Mouse (Mus musculus): ENCODE measurements around the gene Ints7.
A peak's percentile ranks its signal among the peaks of the same experiment; 100 is the strongest.

The Ints7 gene

DNA sequence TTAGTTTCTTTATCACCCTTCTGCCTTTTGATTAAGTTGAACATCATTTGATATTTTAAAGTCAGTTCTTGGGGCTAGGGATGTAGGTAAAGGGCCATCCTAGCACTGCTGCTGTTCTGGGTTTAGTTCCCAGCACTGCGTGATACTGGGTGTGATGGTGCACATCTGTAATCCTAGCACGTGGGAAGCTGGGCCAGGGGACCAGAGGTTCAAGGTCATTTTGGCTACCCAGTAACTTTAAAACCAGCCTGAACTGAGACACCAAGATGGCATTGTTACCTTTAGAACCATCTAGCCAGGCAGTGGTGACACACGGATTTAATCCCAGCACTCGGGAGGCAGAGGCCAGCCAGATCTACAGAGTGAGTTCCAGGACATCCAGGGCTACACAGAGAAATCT, 8.4 kb downstream of the Ints7 start:
- no peak for DNase-seq (ENCODE audit: low read depth, low spot score)

DNA sequence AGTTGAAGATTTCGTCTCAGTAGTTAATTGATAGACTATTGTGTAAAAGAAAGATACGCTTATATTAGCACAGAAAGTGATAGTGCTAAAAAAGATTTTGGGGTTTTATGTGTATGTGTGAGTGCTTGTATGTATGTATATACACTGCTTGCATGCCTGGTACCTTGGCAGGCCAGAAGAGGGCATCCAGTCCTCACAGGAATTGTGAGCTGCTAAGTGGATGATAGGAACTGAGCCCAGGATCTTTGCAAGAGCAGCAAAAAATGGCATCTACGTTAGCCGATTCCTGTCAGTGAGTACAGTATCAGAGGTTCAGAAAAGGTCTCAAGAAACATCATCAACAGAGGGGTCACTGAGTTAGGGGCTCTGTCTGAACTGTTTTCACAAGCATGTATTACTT, 9.0 kb downstream of the Ints7 start:
- DNase-seq (ENCODE audit: low read depth, low spot score) = no peak

DNA sequence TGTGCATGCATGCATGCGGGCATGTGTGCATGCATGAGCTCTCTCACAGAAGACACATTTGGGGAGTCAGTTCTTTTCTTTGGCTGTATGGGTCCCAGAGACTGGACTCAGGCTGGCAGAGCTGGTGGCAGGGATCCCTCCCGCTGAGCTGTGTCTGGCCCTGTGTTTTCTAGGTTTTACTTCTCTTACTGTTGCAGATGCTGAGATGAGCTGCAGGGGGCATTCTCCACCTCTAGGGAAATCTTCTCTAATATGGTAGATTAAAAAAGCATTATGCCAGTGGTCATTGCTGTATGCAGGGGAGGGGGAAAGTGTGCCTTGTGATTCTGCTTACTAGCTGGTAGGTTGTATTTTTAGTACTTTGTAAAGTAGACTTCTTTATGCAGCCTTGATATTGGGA, 10.3 kb downstream of the Ints7 start:
- DNase-seq (ENCODE audit: low read depth, low spot score) = no peak

DNA sequence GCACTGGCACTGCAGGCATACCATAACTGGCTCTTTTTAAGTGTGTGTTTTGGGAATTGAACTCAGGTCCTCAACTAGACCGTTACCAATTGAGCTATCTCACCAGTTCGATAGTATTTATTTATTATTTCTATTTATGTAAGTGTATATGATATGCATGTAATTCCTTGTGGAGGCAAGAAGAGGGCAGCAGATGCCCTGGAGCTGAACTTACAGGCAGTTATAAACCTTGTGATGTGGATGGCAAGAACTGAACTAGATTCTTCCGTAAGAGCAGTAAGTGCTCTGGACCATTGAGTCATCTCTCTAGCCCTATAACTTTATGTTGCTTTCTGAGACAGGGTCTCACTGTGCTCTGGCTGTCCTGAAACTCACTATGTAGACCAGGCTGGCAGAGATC, 11.6 kb downstream of the Ints7 start:
- DNase-seq (ENCODE audit: low read depth, low spot score) = peak; percentile 35

DNA sequence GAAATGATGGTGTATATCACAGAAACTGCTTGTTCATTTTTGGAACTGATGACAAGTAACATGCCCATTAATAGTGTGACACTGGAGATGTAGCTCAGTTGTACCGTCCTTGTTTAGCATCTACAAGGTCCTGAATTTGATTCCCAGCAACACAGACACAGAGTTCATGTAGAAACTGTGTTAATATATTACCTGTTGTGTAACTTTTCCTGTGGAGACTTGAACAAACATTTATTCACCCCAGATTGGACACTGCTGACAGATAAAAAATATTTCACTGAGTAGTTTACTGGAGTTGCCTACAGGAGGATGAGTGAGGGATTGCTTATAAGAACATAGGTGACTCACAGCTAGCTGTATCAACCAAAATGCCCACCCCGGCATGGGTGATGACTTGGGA, 13.3 kb downstream of the Ints7 start:
- no peak for DNase-seq (ENCODE audit: low read depth, low spot score)

DNA sequence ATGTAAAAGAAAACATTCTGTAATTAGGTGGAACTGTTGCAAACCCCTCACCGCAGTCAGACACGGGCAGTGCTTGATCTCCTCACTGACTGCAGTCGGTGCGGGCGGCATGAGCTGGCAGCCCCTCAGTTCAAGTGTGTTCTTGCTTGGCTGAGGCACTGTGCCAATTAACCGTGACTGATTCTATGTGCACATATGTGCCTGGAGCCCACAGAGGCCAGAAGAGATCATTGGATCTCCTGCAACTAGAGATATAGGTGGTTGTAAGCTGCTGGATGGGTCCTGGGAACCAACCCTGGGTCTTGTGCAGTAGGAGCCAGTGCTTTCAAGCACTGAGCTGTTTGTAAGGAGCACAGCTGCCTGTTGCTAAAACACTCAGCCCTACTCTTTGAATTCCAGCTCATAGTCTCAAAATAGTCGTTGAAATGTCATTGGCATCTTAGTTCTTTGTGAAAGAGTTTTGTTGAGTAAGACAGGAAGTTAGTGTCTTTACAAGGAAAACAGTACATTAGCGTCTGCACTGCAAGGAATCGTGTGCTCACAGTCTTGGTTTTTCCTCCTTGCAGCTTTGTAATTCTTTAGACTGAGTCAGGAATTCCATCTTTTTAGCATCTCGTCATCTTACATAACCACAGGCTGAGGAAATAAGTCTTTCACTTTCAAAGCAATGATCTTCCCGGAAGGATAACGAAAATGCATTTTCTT, 16.7 kb downstream of the Ints7 start:
- no peak for DNase-seq (ENCODE audit: low read depth, low spot score)

DNA sequence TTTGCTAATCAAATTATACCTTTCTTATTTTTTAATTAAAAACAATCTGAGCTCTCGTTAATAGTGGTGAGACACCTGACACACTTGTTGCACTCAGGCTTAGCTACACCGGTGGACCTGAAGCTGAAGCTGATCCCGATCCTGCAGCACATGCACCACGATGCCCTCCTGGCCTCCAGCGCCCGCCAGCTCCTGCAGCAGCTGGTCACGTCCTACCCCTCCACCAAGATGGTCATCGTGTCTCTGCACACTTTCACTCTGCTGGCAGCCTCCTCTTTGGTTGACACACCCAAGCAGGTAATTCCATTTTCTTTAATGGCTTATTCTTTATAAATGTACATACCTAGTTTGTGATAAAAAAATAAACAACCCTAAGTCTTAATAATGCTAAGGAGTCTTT, 20.6 kb downstream of the Ints7 start:
- no peak for DNase-seq (ENCODE audit: low read depth, low spot score)

DNA sequence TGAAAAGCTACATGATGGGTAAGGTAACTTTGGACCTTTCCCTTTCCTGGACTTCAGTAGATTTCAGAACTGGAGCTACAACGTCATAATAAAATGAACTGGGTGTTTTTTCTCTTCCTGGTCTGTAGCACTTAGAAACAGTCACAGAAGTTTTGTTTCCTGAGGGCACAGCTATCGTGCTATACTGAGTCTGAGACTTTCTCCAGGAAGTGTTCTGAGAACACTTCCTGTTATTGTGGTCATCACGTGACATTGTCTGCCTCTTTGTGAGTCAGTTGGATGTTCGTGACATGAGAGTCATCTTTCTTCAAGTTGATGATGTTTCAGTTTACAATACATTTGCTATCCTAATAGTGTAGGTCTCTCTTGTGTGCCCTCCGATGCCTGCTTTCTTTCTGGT, 23.8 kb downstream of the Ints7 start:
- no peak for DNase-seq (ENCODE audit: low read depth, low spot score)

DNA sequence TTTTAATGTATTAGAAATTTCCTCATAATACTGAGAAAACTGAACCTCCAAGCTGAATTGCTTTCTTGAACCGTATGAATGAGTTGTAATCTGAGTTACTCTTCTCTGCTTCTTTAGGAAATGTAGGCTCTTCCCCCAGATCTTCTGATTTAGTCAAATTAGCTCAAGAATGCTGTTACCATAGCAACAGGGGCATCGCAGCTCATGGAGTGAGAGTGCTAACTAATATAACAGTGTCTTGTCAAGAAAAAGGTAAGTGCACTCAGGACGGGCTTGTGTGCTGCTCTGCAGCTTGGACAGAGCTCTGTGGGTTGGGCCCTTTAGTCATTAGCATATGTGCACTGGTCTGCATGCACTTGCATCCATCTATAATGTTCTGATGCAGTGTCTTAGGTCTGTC, 29.3 kb downstream of the Ints7 start:
- DNase-seq (ENCODE audit: low read depth, low spot score) = no peak

DNA sequence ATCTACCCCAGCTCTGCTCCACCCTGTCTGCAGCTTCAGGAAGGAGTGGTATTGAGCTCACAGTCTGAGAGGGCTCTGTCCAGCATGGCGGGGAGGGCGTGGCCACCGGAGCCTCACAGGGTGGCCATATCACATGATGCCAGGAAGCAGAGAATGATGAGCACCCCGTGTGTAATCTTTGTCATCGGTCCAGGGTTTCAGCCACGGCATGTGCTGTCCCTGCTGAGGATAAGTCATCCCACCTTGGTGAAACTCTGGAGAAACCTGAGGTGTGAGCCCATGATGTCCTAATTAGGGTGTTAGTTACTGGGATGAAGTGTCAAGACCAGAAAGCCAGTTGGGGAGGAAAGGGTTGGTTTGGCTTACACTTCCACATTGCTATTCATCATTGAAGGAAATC, 33.6 kb downstream of the Ints7 start:
- no peak for DNase-seq (ENCODE audit: low read depth, low spot score)

DNA sequence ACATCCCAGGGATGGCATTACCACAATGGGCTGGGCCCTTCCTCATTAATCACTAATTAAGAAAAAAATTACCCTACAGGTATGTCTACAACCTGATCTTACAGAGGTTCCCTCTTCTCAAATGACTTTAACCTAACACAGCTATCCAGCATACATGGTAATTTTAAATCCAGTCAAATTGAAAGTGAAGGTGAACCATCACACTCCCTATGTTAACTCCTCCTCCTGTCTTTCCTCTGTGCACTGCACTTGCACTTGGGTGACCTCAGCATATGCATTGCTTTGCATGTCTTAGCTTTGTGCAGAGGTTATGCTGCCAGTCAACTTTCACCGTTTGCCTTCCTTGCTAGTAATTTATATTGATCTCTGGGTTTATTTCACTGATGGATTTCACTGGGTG, 34.1 kb downstream of the Ints7 start:
- DNase-seq (ENCODE audit: low read depth, low spot score) = no peak

DNA sequence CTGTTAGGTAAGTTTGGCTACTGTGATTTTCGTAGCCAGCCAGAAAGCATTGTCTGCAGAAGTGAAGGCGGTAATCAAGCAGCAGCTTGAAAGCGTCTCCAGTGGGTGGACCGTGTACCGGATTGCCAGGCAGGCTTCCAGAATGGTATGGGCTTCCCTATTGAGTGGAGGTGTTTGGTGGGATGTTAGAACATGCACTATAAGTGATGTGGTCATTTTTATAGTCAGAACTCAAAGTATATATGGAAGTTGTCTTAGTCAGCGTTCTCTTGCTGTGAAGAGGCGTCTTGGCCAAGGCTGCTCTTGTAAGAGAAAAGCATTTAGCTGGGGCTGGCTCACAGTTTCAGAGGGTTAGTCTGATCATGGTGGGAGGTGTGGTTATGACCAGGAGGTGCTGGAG, 34.9 kb downstream of the Ints7 start:
- no peak for DNase-seq (ENCODE audit: low read depth, low spot score)

DNA sequence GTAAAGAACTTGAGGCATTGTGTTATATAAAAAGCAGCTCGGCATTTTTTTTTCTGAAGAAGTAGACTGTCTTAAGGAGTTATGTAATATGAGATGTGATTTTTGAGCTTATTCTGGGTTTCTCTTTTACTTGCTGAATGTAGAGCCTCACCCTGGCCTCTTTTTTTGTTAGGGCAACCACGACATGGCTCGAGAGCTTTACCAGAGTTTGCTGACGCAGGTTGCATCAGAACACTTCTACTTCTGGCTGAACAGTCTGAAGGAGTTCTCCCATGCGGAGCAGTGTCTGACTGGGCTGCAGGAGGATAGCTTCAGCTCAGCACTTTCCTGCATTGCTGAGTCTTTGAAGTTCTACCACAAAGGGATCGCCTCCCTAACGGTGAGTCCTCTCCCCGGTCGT, 36.2 kb downstream of the Ints7 start:
- no peak for DNase-seq (ENCODE audit: low read depth, low spot score)

DNA sequence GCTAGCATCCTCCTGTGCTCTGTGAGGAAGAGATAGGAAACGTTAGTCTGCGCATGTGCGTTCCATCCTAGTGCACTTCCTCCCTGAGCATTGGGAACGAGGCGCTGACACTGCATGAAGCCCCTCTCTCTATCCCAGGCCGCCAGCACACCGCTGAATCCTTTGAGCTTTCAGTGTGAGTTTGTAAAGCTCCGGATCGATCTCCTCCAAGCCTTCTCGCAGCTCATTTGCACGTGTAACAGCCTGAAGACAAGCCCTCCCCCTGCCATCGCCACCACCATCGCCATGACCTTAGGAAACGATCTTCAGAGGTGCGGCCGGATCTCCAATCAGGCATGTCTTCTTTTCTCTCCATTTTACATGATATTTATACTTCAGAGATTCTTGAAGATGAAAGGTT, 37.4 kb downstream of the Ints7 start:
- no peak for DNase-seq (ENCODE audit: low read depth, low spot score)

DNA sequence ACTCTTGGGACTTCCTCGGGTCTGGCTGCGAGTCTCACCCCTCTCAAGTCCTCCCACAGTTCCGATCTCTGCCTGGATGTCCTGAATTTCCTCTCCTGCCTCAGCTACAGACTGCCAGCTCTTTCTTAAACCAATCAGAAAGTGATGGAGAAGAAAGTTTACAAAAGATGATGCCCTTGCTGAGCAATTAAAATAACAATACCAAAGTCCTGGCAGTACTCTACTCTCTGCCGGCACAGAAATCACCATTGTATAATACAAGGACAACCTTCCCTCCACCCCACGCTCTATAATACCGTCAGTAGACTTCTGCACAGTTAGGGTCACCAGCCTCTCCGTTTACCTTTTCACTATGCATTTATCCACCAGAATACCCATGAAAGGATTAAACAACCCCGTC, 40.8 kb downstream of the Ints7 start:
- no peak for DNase-seq (ENCODE audit: low read depth, low spot score)

DNA sequence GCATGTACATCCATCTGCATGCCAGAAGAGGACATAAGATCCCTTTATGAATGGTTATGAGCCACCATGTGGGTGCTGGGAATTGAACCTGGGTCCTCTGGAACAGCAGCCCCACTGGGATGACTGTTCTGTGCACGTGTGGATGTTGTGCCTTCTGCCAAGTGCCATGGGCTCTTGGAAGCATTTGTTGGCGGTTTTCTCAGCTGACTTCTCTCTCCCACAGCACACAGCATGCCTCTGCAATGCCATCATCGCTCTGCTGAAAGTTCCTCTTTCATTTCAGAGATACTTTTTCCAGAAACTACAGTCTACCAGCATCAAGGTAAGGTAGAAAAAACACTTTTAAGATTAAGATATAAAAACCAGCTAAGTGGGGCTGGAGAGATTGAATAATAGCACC, 42.2 kb downstream of the Ints7 start:
- DNase-seq (ENCODE audit: low read depth, low spot score) = no peak

DNA sequence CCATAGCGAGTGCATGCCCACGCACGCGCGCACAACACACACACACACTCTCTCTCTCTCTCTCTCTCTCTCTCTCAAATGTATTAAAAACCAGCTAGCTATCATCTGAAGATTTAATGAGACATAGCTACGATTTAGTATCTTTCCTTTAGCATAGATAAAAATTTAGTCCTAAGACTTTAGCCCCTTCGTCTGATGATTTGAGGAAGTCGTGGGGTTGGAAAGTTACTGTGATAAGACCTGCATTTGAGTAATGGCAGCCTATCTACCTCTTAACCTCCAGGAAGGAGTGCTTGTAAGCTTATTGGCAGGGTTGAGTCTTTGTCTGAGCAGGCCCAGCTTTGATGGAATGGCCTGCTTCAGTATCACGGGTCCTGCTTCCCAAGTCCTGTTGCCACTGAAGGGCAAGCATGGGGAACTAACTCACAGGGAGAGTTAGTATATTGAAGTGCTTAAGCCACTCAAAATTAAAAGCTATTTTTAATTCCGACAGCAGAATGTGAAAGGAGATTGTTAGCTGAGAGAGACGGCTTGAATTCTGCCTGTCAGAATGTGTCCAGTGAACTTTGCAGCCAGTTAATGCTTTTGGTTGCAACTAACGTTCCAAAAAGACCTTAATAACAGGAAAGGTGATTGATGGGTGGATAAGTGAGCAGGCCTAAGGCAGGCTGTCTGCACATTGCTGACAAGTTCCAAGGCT, 42.8 kb downstream of the Ints7 start:
- DNase-seq (ENCODE audit: low read depth, low spot score) = no peak

DNA sequence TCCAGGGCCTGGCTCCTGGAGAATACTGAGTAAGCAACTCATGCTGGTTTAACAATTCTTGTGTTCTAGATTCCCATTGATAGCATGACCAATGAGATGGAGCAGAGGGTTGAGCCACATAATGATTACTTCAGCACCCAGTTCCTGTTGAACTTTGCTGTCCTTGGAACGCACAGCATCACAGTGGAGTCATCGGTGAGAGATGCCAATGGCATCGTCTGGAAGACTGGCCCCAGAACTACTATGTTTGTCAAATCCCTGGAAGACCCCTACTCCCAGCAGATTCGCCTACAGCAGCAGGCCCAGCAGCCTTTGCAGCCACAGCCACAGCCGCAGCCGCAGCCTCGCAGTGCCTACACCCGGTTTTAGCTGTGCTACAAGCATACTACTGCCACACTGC, 45.7 kb downstream of the Ints7 start:
- DNase-seq (ENCODE audit: low read depth, low spot score) = no peak

DNA sequence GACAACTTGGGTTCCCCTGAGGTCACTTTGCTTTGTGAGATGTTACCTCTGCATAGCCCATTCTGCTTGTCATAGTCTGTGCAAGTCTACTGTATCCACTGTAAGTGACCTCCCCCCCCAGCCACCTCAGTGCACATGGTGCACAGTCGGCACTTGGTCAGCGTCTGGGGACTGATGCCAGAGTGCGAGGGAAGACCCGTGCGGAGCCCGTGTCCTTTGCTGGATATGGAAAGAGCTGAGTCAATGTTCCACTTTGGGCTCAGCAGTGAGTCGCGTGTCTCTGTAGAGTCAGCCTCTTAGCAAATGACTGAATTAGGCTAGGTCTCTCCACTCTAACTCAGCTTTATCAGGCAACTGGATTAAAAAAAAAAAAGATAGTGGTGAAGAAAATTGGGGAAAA, 47.4 kb downstream of the Ints7 start:
- DNase-seq (ENCODE audit: low read depth, low spot score) = peak; percentile 64

DNA sequence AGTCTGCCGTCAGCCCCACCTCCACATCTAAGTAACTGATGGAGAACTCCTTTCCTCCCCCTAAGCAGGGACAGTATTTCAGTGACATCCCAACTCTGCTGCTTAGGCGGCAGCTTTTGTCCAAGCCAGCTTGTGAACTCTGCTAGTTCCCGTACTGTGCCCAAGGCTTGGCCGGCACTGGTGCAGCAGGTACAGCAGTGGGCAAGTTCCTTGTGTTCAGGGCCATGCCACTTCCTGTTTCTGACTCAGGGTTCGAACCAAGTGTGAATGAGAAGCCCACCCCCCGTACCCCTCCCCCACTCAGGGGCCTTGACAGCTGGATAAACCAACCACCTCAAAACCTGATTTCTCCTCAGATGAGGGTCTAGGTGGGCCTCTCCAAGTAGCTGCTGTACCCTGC, 49.1 kb downstream of the Ints7 start:
- DNase-seq (ENCODE audit: low read depth, low spot score) = no peak

DNA sequence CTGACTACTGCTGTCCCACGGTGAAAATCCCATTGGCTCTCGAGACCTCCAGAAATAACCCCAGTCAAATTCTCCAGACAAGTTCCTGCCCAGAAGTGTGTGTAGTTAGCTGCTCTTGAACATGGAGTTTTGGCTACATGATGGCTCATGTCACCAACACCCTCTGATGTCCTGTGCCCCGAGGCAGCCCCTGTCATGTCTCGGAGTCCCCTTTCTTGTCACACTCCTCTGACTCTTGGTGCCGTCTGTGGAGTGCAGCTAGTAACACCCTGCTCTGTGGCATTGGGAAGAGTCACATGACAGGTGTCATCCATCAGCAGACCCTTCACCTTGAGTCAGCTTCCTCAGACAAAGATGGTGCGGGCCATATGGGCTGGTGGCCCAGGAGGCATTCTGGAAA, 49.6 kb downstream of the Ints7 start:
- no peak for DNase-seq (ENCODE audit: low read depth, low spot score)

DNA sequence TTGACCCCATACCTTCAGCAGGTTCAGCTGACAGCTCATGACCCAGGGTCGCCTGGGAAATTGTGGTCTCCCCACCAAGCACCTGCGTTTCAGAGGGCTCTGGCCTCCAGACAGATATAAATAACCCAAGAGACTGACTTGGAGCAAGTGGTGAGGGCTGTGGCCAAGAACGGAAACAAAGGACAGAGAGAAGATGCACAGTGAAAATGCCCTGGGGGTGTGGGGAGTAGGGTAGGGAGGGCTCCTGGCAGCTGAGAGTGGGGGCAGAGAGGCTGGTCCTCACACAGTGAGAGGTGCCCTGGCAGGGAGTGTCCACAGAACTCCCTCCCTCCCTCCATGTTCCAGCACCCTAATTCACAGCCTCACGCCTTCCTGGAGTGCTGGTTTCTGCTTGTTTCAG, 50.2 kb downstream of the Ints7 start:
- no peak for DNase-seq (ENCODE audit: low read depth, low spot score)

DNA sequence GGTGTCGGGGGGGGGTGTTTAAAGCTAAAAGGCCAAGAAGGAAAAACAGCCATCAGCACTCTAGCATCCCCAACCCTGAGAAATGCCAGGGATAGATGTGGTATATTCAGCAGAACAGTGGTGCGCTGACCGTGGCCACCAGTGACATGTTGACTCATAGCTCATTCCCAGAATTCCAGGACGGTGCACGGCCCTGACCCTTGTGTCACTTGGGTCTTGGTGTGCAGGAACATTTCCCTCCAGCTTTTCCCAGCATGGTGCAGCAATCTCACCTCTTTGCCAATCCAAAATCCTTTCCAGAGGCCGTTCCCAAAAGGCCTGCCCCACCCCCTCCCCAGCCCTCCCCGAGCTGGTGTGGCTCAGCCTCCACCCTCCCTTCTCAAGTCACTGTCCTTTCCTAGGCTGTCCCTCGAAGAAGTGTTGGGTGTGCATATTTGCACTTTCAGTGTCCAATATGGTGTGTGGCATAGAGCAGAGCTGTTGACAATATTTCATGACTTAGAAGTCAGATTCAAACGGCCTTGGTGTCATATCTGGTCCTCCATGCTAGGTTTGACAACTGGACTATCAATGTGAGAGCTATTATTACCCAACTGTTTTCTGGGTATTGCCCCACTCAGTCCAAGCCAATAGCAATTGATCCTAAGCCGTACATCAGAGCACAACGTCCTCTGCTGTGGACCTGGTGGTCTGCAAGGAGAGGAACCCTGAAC, 53.2 kb downstream of the Ints7 start:
- DNase-seq (ENCODE audit: low read depth, low spot score) = peak; percentile 58
